Mouse (Mus musculus) Patski (cell line): ENCODE data around the gene Swap70. TPM values are rescaled to one million over a fixed set of nuclear protein-coding genes. Genes with fewer than 3 reads are reported as not detected.

Experiments used
- ATAC-seq: fragments of 100-300 bp; one replicate; pipeline ENCODE4 v1.8.0; 2021
- CTCF ChIA-PET: fragments of 350-600 bp; sonication (Branson Sonifier 250); formaldehyde crosslinking; loops from one replicate; lab custom pipeline; 2022; ENCODE audit warnings: inconsistent platforms; lab: Charles Lee
- POLR2A ChIA-PET: fragments of 350-600 bp; sonication (Branson Sonifier 250); formaldehyde crosslinking; loops from one replicate; lab custom pipeline; 2022; ENCODE audit warnings: antibody characterized with exemption, inconsistent platforms; lab: Charles Lee
- DNase-seq: peaks from one replicate; pipeline ENCODE4 v3.0.0-alpha.2; 2011; ENCODE audit warnings: low read depth, low spot score
- H3K27me3 ChIP-seq: fragments of 371-371 bp; one replicate; pipeline ENCODE4 v1.5.1; 2021
- CTCF ChIP-seq: fragments of 100-300 bp; IDR thresholded peaks from one replicate; pipeline ENCODE4 v1.5.1; 2021
- in situ Hi-C: fragments of 300-500 bp; cut with MboI; formaldehyde crosslinking; loops from 3 replicates; pipeline ENCODE4 v1.11.1; 2018; ENCODE audit warnings: low pct_unique_long_range_greater_than_20kb, mixed read lengths
- polyA plus RNA-seq: library from polyadenylated mRNA; unstranded; gene quantifications from one replicate; pipeline ENCODE4 v1.2.3, GENCODE M21; 2021

Swap70 gene
- polyA plus RNA-seq = 34.0 TPM

DNA sequence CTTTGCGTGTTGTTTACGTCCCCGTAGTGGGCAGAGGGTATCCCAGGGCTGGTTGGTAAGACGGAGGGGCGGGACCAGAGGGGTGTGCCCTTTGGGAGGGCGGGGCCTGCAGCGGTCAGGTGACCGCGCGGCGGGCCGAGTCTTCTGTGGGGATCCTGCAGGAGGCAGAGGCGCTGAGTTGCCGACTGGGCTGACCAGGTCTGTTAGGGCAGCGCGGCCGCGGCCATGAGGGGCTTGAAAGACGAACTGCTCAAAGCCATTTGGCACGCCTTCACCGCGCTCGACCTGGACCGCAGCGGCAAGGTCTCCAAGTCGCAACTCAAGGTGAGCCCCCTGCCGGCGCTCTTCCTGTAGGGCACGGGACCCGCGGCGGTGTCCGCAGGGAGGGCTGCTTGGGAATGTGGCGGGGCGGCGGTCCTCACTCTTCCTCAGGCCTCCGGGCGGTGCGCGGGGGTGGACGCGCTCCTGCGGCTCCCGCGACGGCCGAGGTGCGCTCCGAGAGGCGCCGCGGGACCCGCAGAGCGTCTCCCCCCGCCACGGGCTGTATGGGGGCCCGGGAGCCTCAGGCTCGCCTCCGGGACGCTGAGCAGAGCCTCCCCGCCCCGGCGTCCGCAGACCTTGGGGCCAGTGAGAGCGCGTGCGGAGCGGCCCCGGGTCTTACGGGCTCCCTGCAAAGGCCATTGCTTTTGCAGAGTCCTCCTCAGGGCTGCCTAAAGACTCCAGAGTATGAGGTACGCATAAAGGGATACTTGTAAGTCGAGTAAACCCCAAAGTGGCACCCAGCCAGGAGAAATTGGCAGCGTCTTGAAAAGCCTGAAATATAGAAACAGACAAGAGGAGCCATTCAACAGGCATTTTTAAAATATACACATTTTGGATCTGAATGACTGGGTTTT lies at the start of gene Swap70:
Gene Swap70, plus strand, starts transcription at position 126 of the 896 bp plus-strand sequence.
- no peak for DNase-seq
- ATAC-seq = peak; percentile 94
- H3K27me3 ChIP-seq = no peaks in the 10 kb centered on the region
- in situ Hi-C loops = loop anchor here (5.0 kb wide), 1 partner anchor 45 kb away; no protein-coding TSS in a partner anchor
- ChIA-PET POLR2A (interaction anchor here (0.9 kb wide), 1 partner anchor 29 kb away, joined by 3 read pairs; no protein-coding TSS in a partner anchor), CTCF (no interaction called here)
- peak; percentile 91 for TF ChIP-seq CTCF

DNA sequence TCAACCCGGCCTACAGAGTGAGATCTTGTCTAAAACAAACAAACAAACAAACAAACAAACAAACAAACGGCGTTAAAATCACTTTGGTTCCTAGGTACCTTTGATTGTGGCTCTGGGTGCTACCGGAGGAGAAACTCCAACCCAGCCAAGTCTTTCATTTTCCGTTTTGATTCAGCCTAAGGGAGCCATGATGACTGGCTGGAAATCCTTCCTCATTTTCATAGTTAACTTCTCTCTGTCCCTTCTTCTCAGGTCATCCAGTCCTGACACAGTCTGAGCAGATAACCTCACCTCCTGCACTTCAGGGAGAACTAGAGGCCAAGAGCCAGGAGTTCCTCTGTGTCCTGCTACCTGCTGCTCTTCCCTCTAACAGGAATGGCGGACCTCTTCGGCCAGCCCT lies 42.3 kb upstream of the Swap70 start:
- in situ Hi-C loops = loop anchor here (5.0 kb wide), 1 partner anchor 38 kb away; no protein-coding TSS in a partner anchor
- ChIA-PET POLR2A (no interaction called here), CTCF (no interaction called here)
- DNase-seq (no peak), ATAC-seq (no peak)
- no peak for TF ChIP-seq CTCF
- no peaks in the 10 kb centered on the region for H3K27me3 ChIP-seq

DNA sequence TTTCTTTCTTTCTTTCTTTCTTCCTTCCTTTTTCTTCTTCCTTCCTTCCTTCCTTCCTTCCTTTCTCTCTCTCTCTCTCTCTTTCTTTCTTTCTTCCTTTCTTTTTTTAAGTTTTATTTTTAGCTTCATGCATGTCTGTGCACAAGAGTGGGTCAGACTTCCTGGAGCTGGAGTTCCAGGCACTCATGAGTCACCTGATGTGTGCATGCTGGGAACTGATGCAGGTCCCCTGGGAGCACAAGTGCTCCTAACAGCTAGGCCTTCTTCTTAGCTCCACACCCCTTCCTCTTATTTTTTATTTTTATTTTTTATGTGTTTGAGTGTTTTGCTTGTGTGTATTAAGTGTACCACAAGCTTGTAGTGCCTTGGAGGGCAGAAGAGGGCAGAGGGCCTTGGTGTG lies 40.9 kb upstream of the Swap70 start:
- no peaks in the 10 kb centered on the region for H3K27me3 ChIP-seq
- no peak for DNase-seq
- no peak for TF ChIP-seq CTCF
- ChIA-PET CTCF (interaction anchor here (1.2 kb wide), 2 partner anchors 17 to 86 kb away, joined by 4 to 6 read pairs; no protein-coding TSS in a partner anchor), POLR2A (interaction anchor here (0.5 kb wide), 1 partner anchor 341 kb away, joined by 5 read pairs; no protein-coding TSS in a partner anchor)
- no peak for ATAC-seq
- in situ Hi-C loops = no loop called here

DNA sequence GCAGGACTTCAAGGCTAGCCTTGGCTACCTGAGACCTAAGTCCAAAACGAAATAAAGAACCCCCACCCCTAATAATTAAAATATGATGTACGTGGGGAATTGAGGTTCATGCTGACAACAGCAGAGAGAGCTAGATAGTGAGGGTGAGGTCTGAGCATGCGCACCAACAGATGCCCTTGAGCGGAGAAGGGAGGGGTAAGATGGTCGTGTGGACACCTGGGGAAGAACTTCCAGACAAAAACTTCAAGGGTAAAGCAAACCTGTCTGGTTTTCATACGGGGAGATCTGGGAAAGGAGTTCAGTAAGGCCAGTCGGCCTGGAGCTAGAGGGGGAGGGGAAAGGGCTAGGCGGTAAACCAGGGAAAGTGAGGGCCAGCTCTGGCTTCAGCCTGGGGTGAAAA lies 40.1 kb upstream of the Swap70 start:
- POLR2A ChIA-PET = interaction anchor here (0.5 kb wide), 1 partner anchor 1625 kb away, joined by 3 read pairs; no protein-coding TSS in a partner anchor

DNA sequence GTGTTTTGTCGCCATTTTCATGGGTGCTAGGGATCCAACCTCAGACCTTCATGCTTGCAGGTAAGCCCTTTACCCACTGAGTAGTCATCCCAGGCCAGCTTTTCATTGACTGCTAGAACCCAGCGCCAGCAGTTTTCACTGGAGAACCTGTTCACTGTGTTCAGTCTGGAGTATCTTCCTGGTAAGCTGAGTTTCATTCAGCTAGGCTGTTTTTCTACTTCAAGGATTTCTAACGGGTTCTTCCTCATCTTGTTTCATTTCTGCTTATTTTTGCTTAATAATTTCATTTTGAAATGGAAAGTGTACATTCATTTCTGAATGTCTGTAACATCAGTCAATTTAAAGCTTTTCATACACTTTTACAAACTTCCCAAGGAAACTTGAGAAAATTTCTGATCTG lies 36.9 kb upstream of the Swap70 start:
- TF ChIP-seq CTCF = no peak
- ChIA-PET POLR2A (no interaction called here), CTCF (interaction anchor here (1.4 kb wide), 1 partner anchor 11 kb away, joined by 4 read pairs; no protein-coding TSS in a partner anchor)
- H3K27me3 ChIP-seq = no peaks in the 10 kb centered on the region
- ATAC-seq (no peak), DNase-seq (no peak)
- in situ Hi-C loops = no loop called here

More for the DNA sequence above, 40.1 kb upstream of the Swap70 start:
- ATAC-seq = no peak
- no peak for TF ChIP-seq CTCF
- CTCF ChIA-PET = interaction anchor here (1.2 kb wide), 2 partner anchors 17 to 85 kb away, joined by 4 to 6 read pairs; no protein-coding TSS in a partner anchor
- no peak for DNase-seq
- H3K27me3 ChIP-seq = no peaks in the 10 kb centered on the region
- in situ Hi-C loops = no loop called here

DNA sequence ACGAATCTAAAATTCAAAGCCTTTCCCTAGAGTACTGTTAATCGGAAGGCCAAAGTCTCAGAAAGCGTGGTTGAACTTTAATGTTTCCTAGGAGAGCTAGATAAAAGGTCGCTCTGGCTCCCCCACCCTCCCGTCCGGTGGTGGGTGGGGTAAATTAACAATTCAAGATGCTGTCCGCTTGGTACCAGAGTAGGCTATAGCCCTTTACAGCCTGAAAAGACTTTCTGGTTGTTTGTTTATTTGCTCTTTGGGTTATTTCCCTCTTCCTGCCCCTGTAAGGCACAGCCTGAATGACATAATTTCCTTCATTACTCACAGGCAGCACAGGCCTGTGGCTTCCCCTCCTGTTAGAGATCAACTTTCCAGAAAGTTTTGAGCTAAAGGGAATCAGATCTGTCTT lies 31.6 kb upstream of the Swap70 start:
- in situ Hi-C loops = no loop called here
- H3K27me3 ChIP-seq = no peaks in the 10 kb centered on the region
- CTCF ChIA-PET = no interaction called here
- ATAC-seq (no peak), DNase-seq (no peak)
- TF ChIP-seq CTCF = no peak
- POLR2A ChIA-PET = interaction anchor here (1.0 kb wide), 1 partner anchor 33 kb away, joined by 4 read pairs; no protein-coding TSS in a partner anchor

DNA sequence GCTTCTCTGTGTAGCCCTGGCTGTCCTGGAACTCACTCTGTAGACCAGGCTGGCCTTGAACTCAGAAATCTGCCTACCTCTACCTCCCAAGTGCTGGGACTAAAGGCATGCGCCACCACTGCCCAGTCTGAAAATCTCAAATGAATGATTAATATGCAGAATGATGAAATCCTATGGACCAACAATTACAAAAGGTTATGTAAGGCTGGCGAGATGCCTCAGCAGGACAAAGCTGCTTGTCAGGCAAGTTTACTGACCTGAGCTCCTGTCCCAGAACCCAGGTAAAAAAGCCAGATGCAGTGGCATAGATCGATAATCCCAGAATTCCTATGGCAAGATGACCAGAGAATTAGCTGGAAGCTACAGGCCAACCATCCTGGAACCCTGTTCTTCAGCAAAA lies 28.3 kb upstream of the Swap70 start:
- ChIA-PET POLR2A (no interaction called here), CTCF (interaction anchor here (0.7 to 1.5 kb wide), 2 partner anchors 25 to 121 kb away, joined by 3 read pairs; no protein-coding TSS in a partner anchor)
- no peak for DNase-seq
- H3K27me3 ChIP-seq = no peaks in the 10 kb centered on the region
- in situ Hi-C loops = no loop called here
- no peak for TF ChIP-seq CTCF
- no peak for ATAC-seq

DNA sequence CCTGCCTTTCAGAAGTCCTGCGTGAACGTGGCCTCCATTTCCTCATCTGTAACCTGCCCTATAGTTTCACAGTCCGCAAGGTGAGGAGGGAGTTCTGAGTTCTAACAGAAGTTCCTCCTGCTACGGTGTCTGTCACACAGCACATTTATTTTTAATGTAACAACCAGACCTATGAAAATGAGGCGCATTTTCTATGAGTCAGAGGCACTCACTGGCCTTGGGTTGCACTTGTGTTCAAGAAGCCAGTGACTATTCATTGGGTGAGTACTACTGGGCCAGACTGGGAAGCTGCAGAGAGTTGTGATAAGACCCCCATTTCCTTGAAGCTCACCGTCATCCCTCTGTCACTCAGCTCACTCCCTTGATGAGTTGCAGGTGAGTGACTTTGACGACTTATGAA lies 24.3 kb upstream of the Swap70 start:
- no peak for DNase-seq
- in situ Hi-C loops = no loop called here
- no peak for ATAC-seq
- POLR2A ChIA-PET = no interaction called here
- TF ChIP-seq CTCF = no peak
- CTCF ChIA-PET = no interaction called here
- H3K27me3 ChIP-seq = no peaks in the 10 kb centered on the region

DNA sequence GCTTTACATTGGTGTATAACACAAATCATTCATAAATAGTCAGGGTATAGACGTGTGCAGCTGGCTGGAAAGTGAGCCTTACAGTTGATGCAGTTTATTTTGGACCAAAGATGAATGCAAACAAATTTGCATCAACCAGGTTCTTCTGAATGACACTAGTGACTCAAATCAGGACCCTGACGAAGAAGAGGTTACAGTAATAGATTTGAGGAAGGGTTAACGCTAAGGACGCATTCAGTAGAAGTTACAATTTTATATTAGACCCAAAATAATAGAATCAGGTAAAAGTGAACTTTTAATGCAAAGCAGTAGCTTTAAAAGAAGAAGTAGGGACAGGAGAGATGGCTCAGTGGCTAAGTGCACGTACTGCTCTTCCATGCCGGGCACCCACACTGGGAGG lies 19.6 kb upstream of the Swap70 start:
- no peak for TF ChIP-seq CTCF
- CTCF ChIA-PET = interaction anchor here (2.7 kb wide), 1 partner anchor 18 kb away, joined by 9 read pairs; no protein-coding TSS in a partner anchor

DNA sequence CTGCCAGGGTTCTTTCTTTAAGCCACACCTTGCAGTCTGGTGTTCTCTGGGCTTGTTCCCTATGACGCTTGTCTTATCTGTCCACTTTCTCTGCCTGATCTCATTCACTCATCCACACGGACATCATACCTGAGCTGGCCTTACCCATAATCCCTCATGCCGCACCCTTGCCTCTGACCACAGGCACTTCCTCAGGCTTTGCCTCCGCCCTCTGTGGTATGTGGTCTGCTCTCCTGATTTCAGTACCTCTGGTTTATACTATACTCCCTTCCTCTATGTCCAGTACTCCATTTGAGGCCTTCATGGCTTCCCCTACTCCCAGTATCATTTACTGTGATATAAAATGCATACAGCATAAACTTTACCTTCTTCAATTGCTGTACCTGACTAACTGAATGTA lies 17.3 kb upstream of the Swap70 start:
- POLR2A ChIA-PET = no interaction called here
- ATAC-seq = no peak
- CTCF ChIA-PET = no interaction called here
- DNase-seq = no peak
- in situ Hi-C loops = no loop called here
- H3K27me3 ChIP-seq = no peaks in the 10 kb centered on the region
- TF ChIP-seq CTCF = no peak

More for the DNA sequence above, 19.6 kb upstream of the Swap70 start:
- DNase-seq = no peak
- in situ Hi-C loops = no loop called here
- ATAC-seq = no peak
- H3K27me3 ChIP-seq = no peaks in the 10 kb centered on the region
- POLR2A ChIA-PET = no interaction called here

DNA sequence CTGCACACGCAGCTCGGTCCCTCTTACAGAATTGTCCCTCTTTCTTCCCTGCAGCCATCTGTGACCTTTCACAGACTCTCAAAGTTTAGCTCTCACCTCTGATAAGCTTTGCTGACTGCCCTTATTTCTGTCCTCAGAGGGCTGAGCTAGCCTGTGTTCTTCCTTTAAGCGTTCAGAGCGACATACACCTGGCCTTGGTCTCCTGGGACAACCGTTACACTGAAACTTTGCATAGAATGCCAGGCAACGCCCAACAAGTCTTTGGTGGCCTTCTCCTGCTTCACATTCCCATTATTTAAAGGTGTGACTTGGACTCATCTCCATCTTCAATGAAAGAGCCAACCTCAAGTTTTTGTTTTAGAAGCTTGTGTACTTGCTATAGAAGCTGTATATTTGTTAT lies 13.2 kb upstream of the Swap70 start:
- no peaks in the 10 kb centered on the region for H3K27me3 ChIP-seq
- in situ Hi-C loops = no loop called here
- ChIA-PET POLR2A (interaction anchor here (1.0 kb wide), 1 partner anchor 8 kb away, joined by 3 read pairs; no protein-coding TSS in a partner anchor), CTCF (no interaction called here)
- no peak for TF ChIP-seq CTCF
- ATAC-seq = no peak
- DNase-seq = no peak
